Mouse (Mus musculus) G1E (cell line): ENCODE data around the gene AI661453.
A peak's percentile ranks its signal among the peaks of the same experiment; 100 is the strongest.

Source experiments
- CTCF ChIP-seq: IDR thresholded peaks from 2 replicates; pipeline ENCODE4 v1.5.1; 2012; ENCODE audit warnings: low read depth, low read length, inconsistent platforms, mixed read lengths
- GATA1 ChIP-seq: IDR thresholded peaks from 2 replicates; pipeline ENCODE4 v1.6.1; 2012; ENCODE audit warnings: borderline replicate concordance, low read length, inconsistent platforms, mixed read lengths

DNA sequence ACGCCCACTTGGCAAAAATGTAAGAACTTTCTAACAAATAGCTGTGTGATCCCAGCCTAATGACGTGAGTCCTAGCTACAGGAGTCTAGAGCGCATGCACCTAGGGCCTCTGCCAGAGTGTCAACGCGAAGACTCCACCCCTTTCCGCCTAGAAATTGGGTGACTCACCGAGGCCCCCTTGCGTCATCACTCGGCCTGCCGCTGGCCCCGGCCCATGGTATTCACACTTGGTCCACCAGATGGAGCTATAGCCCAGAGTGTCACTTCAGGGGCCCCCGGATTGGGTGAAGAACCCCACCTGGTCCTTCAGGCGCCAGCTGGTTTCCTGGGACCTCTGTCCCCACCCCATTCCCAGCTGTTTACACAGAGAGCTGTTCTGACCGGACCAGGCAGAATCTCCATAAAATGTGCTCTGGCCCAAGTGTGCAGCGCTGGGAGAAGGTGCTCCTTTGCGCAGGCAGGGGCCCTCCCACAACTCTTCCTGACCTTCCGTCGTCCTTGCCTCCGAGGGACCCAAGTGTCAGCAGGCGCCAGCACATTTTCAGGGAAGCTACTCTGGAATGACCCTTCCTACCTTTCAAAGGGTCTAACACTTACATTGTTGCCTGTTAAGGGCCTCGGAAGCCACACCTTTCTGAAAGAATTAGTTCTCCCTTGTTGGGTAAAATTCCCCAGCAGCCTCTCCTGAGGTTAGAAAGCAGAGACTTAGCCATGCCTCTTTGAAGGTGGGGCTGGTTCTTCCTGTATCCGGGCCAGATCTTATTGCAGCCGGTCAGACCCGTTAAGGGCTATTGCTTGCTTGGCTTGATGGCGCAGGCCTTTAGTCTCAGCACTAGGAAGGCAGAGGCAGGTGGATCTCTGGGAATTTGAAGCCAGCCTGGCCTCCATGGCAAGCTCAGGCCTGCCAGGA is 75.0 kb downstream of the AI661453 start:
- TF ChIP-seq GATA1 (no peak), CTCF (peak; percentile 90)
